Mouse (Mus musculus): ENCODE results near the gene Acyp1. TPM values are rescaled to one million over a fixed set of nuclear protein-coding genes. Genes with fewer than 3 reads are reported as not detected.

Acyp1 gene
- 60.6 TPM for polyA plus RNA-seq (2017; shearing (Covaris generic))

GRCm38 (mm10) chr12:85287809-85288485, at the start of gene Acyp1:
TSS of gene Acyp1 (minus strand) at chr12:85288438.

GRCm38 (mm10) chr12:85288486-85289156, 383 bp upstream of the Acyp1 start, which contains the start of gene Zc2hc1c:
TSS of gene Zc2hc1c (plus strand) at chr12:85288591.

GRCm38 (mm10) chr12:85270319-85270718, 17.9 kb downstream of the Acyp1 start, which contains the start of gene Mlh3:
TSS of gene Mlh3 (minus strand) at chr12:85270599.

Other genes starting within 250 kb of the Acyp1 start
- 9.2 TPM for gene Prox2, start 177.7 kb downstream of the Acyp1 start, polyA plus RNA-seq (2017; shearing (Covaris generic))
- gene Dlst, start 177.6 kb downstream of the Acyp1 start, polyA plus RNA-seq (2017; shearing (Covaris generic)): 100 TPM
- 1.4 TPM for gene Rps6kl1, start 137.2 kb downstream of the Acyp1 start, polyA plus RNA-seq (2017; shearing (Covaris generic))
- not detected for gene Pgf, start 110.6 kb downstream of the Acyp1 start, polyA plus RNA-seq (2017; shearing (Covaris generic))
- 109 TPM for gene Eif2b2, start 69.0 kb downstream of the Acyp1 start, polyA plus RNA-seq (2017; shearing (Covaris generic))
- 21.4 TPM for gene Mlh3, start 17.8 kb downstream of the Acyp1 start, polyA plus RNA-seq (2017; shearing (Covaris generic))
- 0.44 TPM for gene Zc2hc1c, start 153 bp upstream of the Acyp1 start, polyA plus RNA-seq (2017; shearing (Covaris generic))
- gene Nek9, start 50.9 kb upstream of the Acyp1 start, polyA plus RNA-seq (2017; shearing (Covaris generic)): 17.3 TPM
- gene Tmed10, start 86.4 kb upstream of the Acyp1 start, polyA plus RNA-seq (2017; shearing (Covaris generic)): 169 TPM
- gene Fos, start 185.5 kb upstream of the Acyp1 start, polyA plus RNA-seq (2017; shearing (Covaris generic)): 9.9 TPM